Mouse (Mus musculus) hindlimb bud, embryonic 11.5 days (tissue): Measurements from ENCODE around the gene Osbpl5.
A peak's percentile ranks its signal among the peaks of the same experiment; 100 is the strongest.
"Not testable (repeated sequence)": the region's sequence is repeated elsewhere in the genome, so short reads cannot be mapped to it uniquely, and the experiment has no call there.

ENCODE experiments used
- DNase-seq: peaks from one replicate; pipeline ENCODE4 v3.0.0-alpha.2; 2012; ENCODE audit warnings: low read depth, low spot score; ENCODE audit errors: extremely low spot score

The Osbpl5 gene

DNA sequence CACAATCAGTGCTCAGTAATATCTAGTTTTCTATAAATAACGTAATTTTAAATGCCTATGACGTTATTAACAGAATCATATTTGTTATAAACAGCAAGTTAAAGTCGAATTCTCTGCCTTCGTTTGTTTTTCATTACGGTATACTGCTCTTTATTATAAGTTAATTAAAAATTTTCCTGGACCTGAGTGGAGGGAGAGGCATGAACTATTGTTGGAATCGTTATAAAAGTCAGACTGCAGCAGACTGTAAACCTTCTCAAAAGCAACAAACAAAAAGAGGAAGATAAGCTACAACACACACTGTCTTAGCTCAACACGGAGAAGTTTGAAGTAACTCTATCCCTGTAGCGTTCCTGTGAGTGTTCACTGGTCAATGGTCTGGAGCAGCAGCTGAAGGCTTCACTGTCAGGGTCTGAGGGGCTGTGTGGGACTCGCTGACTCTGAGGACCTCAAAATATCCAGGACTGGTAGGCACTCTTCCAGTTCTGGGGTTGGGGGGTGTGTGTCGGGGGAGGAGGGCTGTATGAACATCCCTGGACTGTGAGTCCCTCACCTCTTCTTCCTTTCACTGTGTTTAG, 106.9 kb downstream of the Osbpl5 start:
- not testable (repeated sequence) for DNase-seq

GRCm38 (mm10) chr7:143649034-143649768, 107.6 kb downstream of the Osbpl5 start, which contains the start of gene Tnfrsf22:
Gene Tnfrsf22 (minus strand): TSS chr7:143649661.
- peak; percentile 37 for DNase-seq

DNA sequence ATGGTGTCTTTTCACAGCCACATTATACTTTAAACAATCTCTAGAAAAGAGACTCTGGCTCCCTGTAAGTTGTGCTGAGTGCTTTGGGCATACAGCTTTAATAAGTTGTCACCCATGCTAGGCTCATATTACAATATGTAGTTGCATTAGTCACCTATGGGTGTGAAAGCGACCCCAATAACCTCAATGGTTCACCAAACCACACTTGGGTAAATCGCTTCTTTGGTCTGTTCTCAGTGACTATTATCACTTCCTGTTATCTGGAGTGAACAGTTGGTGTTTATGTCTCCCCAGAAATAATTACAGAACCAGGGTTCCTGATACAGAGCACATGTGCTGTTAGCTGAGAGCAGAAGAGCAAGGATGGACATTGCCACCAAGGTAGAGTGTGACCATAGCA, 112.8 kb downstream of the Osbpl5 start:
- not testable (repeated sequence) for DNase-seq
